Mouse (Mus musculus) hindbrain, postnatal 0 days (tissue): ENCODE measurements at regions not wholly inside any gene's neighbourhood (a gene's known extent, or its start where the extent isn't known, plus 50 kb on each side); places are given as distances from the start of the nearest gene placed in this dataset.

Experiments
- ATAC-seq: fragments of 200-750 bp; cut with Nextera tagmentation; 2 replicates; pipeline ENCODE4 v1.8.0; 2017; ENCODE audit warnings: mild to moderate bottlenecking, moderate TSS enrichment, moderate library complexity
- DNase-seq: peaks from one replicate; pipeline ENCODE4 v3.0.0-alpha.2; 2015; ENCODE audit warnings: low spot score
- H3K27ac ChIP-seq: fragments of 300-500 bp; sonication (generic); 2 replicates; pipeline ENCODE4 v1.5.1; 2014; ENCODE audit warnings: mild to moderate bottlenecking
- H3K27me3 ChIP-seq: fragments of 300-500 bp; sonication (generic); 2 replicates; pipeline ENCODE4 v1.6.1; 2014; ENCODE audit warnings: low read length, mixed read lengths; ENCODE audit not compliant: insufficient read depth
- H3K36me3 ChIP-seq: fragments of 300-500 bp; sonication (generic); 2 replicates; pipeline ENCODE4 v1.6.1; 2014; ENCODE audit warnings: low read length, mixed read lengths; ENCODE audit not compliant: insufficient read depth
- H3K4me1 ChIP-seq: fragments of 300-500 bp; sonication (generic); 2 replicates; pipeline ENCODE4 v1.6.1; 2014; ENCODE audit warnings: antibody characterized with exemption, low read length, mixed read lengths; ENCODE audit not compliant: insufficient read depth
- H3K4me2 ChIP-seq: fragments of 300-500 bp; sonication (generic); 2 replicates; pipeline ENCODE4 v1.6.1; 2014; ENCODE audit warnings: low read depth, mild to moderate bottlenecking, low read length, moderate library complexity, mixed read lengths
- H3K4me3 ChIP-seq: fragments of 300-500 bp; sonication (generic); 2 replicates; pipeline ENCODE4 v1.5.1; 2014; ENCODE audit warnings: low read length
- H3K9ac ChIP-seq: fragments of 300-500 bp; sonication (generic); replicated peaks from 2 replicates; pipeline ENCODE4 v1.6.1; 2014; ENCODE audit warnings: mild to moderate bottlenecking, low read length, moderate library complexity, mixed read lengths
- H3K9me3 ChIP-seq: fragments of 300-500 bp; sonication (generic); 2 replicates; pipeline ENCODE4 v1.6.1; 2016; ENCODE audit warnings: low read length, mixed read lengths
- CTCF ChIP-seq: IDR thresholded peaks from 2 replicates; pipeline ENCODE4 v1.5.1; 2016; ENCODE audit warnings: antibody characterized with exemption, control low read depth, low read depth
- WGBS: fragments of 180-500 bp; shearing (Covaris S2); extraction: QIAGEN DNeasy Blood & Tissue Kit; methylation state at CpG from one replicate; pipeline ENCODE4 v1.1.7; 2014; 5-methylcytosine and 5-hydroxymethylcytosine counted together

GRCm38 (mm10) chr15:67855291-67855690 is 1354.6 kb upstream of the Lrrc6 start:
- H3K27me3 ChIP-seq = no peaks in the 10 kb centered on the region
- H3K4me3 ChIP-seq = no peak overlapping the region
- DNase-seq (peak; percentile 15), ATAC-seq (no peak)
- H3K4me2 ChIP-seq = no peak overlapping the region
- no peak for TF ChIP-seq CTCF
- no peaks in the 10 kb centered on the region for H3K36me3 ChIP-seq
- H3K9ac ChIP-seq = no peak overlapping the region
- H3K9me3 ChIP-seq = no peaks in the 10 kb centered on the region
- no peaks in the 10 kb centered on the region for H3K4me1 ChIP-seq
- 30% methylated on average over 1 of the region's 1 CpGs for WGBS
- H3K27ac ChIP-seq = no peak overlapping the region

GRCm38 (mm10) chr15:67850118-67850517 is 1349.4 kb upstream of the Lrrc6 start:
- 35% methylated on average over 3 of the region's 3 CpGs for WGBS
- no peaks in the 10 kb centered on the region for H3K4me1 ChIP-seq
- H3K9me3 ChIP-seq = no peaks in the 10 kb centered on the region
- H3K36me3 ChIP-seq = no peaks in the 10 kb centered on the region
- DNase-seq = no peak
- no peak overlapping the region for H3K4me2 ChIP-seq
- no peak for ATAC-seq
- no peak overlapping the region for H3K27ac ChIP-seq
- TF ChIP-seq CTCF = no peak
- H3K4me3 ChIP-seq = no peak overlapping the region
- H3K9ac ChIP-seq = no peak overlapping the region
- no peaks in the 10 kb centered on the region for H3K27me3 ChIP-seq

GRCm38 (mm10) chr15:67845707-67846106 is 1345.0 kb upstream of the Lrrc6 start:
- Histone ChIP-seq H3K27me3 (no peaks in the 10 kb centered on the region), H3K9me3 (no peaks in the 10 kb centered on the region), H3K4me2 (no peak overlapping the region), H3K4me1 (no peaks in the 10 kb centered on the region), H3K4me3 (no peak overlapping the region), H3K27ac (no peak overlapping the region), H3K36me3 (no peaks in the 10 kb centered on the region), H3K9ac (no peak overlapping the region)
- TF ChIP-seq CTCF = no peak
- 89% methylated on average over 2 of the region's 2 CpGs for WGBS
- ATAC-seq (no peak), DNase-seq (no peak)

- H3K27ac ChIP-seq = no peak overlapping the region
- H3K9ac ChIP-seq = no peak overlapping the region
- H3K9me3 ChIP-seq = no peaks in the 10 kb centered on the region
- ATAC-seq (no peak), DNase-seq (no peak)
- TF ChIP-seq CTCF = no peak
- H3K27me3 ChIP-seq = no peaks in the 10 kb centered on the region
- H3K4me1 ChIP-seq = no peaks in the 10 kb centered on the region
- no peak overlapping the region for H3K4me3 ChIP-seq
- no peaks in the 10 kb centered on the region for H3K36me3 ChIP-seq
- no peak overlapping the region for H3K4me2 ChIP-seq
- 67% methylated on average over 3 of the region's 3 CpGs for WGBS
Measured at GRCm38 (mm10) chr15:67840671-67841070, 1340.0 kb upstream of the Lrrc6 start.

GRCm38 (mm10) chr15:67825796-67826484 is 1325.2 kb upstream of the Lrrc6 start:
- H3K4me1 ChIP-seq = no peaks in the 10 kb centered on the region
- no peak overlapping the region for H3K4me2 ChIP-seq
- H3K36me3 ChIP-seq = no peaks in the 10 kb centered on the region
- H3K4me3 ChIP-seq = no peak overlapping the region
- DNase-seq = no peak
- 65% methylated on average over 4 of the region's 4 CpGs for WGBS
- H3K9ac ChIP-seq = no peak overlapping the region
- no peaks in the 10 kb centered on the region for H3K27me3 ChIP-seq
- no peak overlapping the region for H3K27ac ChIP-seq
- no peak for ATAC-seq
- no peaks in the 10 kb centered on the region for H3K9me3 ChIP-seq
- TF ChIP-seq CTCF = no peak

GRCm38 (mm10) chr15:67823226-67823625 is 1322.5 kb upstream of the Lrrc6 start:
- WGBS = 43% methylated on average over 3 of the region's 3 CpGs
- Histone ChIP-seq H3K9me3 (no peaks in the 10 kb centered on the region), H3K4me3 (no peak overlapping the region), H3K36me3 (no peaks in the 10 kb centered on the region), H3K4me1 (no peaks in the 10 kb centered on the region), H3K9ac (no peak overlapping the region), H3K4me2 (no peak overlapping the region), H3K27me3 (no peaks in the 10 kb centered on the region), H3K27ac (no peak overlapping the region)
- TF ChIP-seq CTCF = no peak
- no peak for ATAC-seq
- DNase-seq = peak; percentile 29

GRCm38 (mm10) chr15:67799871-67800270 is 1299.2 kb upstream of the Lrrc6 start:
- Histone ChIP-seq H3K4me2 (no peak overlapping the region), H3K27ac (no peak overlapping the region), H3K4me1 (no peaks in the 10 kb centered on the region), H3K27me3 (no peaks in the 10 kb centered on the region), H3K9ac (no peak overlapping the region), H3K36me3 (no peaks in the 10 kb centered on the region), H3K4me3 (no peak overlapping the region), H3K9me3 (no peaks in the 10 kb centered on the region)
- WGBS = 88% methylated on average over 1 of the region's 1 CpGs
- no peak for TF ChIP-seq CTCF
- no peak for DNase-seq
- ATAC-seq = no peak
